Mouse (Mus musculus): Measurements from ENCODE around the gene Gnas.

Gnas gene

GRCm38 (mm10) chr2:174359656-174360055 is 75.5 kb downstream of the Gnas start:
- DNase-seq (ENCODE audit: low read depth, low spot score) = no peak

- no peak for DNase-seq (ENCODE audit: low read depth, low spot score)
Measured at GRCm38 (mm10) chr2:174366571-174366970, 82.5 kb downstream of the Gnas start.

GRCm38 (mm10) chr2:174381021-174381420 is 96.9 kb downstream of the Gnas start:
- no peak for DNase-seq (ENCODE audit: low read depth, low spot score)

GRCm38 (mm10) chr2:174391936-174392335 is 107.8 kb downstream of the Gnas start:
- DNase-seq (ENCODE audit: low read depth, low spot score) = no peak

GRCm38 (mm10) chr2:174392554-174392953 is 108.4 kb downstream of the Gnas start:
- DNase-seq (ENCODE audit: low read depth, low spot score) = no peak

- no peak for DNase-seq (ENCODE audit: low read depth, low spot score)
Measured at GRCm38 (mm10) chr2:174393383-174393782, 109.3 kb downstream of the Gnas start.
